Mouse (Mus musculus) v-Abl transformed pro-B cells (cell line): ENCODE measurements around the gene Dhrs1.

ENCODE experiments used
- in situ Hi-C, 2 experiments: fragments of 400-800 bp; cut with MboI; formaldehyde crosslinking; loops; one replicate each; pipeline ENCODE4 v1.15.1; 2025; ENCODE audit not compliant: unreplicated experiment in 2 of 2

Dhrs1 gene

GRCm38 (mm10) chr14:55727889-55728685 lies 17.4 kb downstream of the Dhrs1 start:
- in situ Hi-C loops = no loop called here

GRCm38 (mm10) chr14:55726261-55726660 lies 19.2 kb downstream of the Dhrs1 start:
- in situ Hi-C loops = no loop called here

- in situ Hi-C loops = no loop called here
Observed at GRCm38 (mm10) chr14:55724411-55724871, 21.0 kb downstream of the Dhrs1 start.

- in situ Hi-C loops = no loop called here
Observed at GRCm38 (mm10) chr14:55723433-55723832, 22.1 kb downstream of the Dhrs1 start.

GRCm38 (mm10) chr14:55722438-55722945 lies 23.0 kb downstream of the Dhrs1 start:
- in situ Hi-C loops = no loop called here

- in situ Hi-C loops = no loop called here
Observed at GRCm38 (mm10) chr14:55721700-55722437, 23.6 kb downstream of the Dhrs1 start, which contains the start of gene Rabggta. TSS of gene Rabggta (minus strand) at chr14:55722263.

- in situ Hi-C loops = no loop called here
Observed at GRCm38 (mm10) chr14:55721076-55721475, 24.4 kb downstream of the Dhrs1 start.

GRCm38 (mm10) chr14:55720666-55721065 lies 24.8 kb downstream of the Dhrs1 start:
- in situ Hi-C loops = no loop called here

- in situ Hi-C loops = no loop called here
Observed at GRCm38 (mm10) chr14:55719737-55720136, 25.8 kb downstream of the Dhrs1 start.

GRCm38 (mm10) chr14:55716884-55717283 lies 28.6 kb downstream of the Dhrs1 start:
- in situ Hi-C loops = no loop called here

GRCm38 (mm10) chr14:55716271-55716670 lies 29.2 kb downstream of the Dhrs1 start:
- in situ Hi-C loops = no loop called here

- in situ Hi-C loops = no loop called here
Observed at GRCm38 (mm10) chr14:55714893-55715292, 30.6 kb downstream of the Dhrs1 start.

- in situ Hi-C loops = no loop called here
Observed at GRCm38 (mm10) chr14:55713729-55714122, 31.8 kb downstream of the Dhrs1 start, which contains the start of gene Tgm1. TSS of gene Tgm1 (minus strand) at chr14:55713926.

- in situ Hi-C loops = no loop called here
Observed at GRCm38 (mm10) chr14:55713007-55713728, 32.3 kb downstream of the Dhrs1 start.

- in situ Hi-C loops = no loop called here
Observed at GRCm38 (mm10) chr14:55711786-55712185, 33.7 kb downstream of the Dhrs1 start.

- in situ Hi-C loops = no loop called here
Observed at GRCm38 (mm10) chr14:55709509-55709908, 36.0 kb downstream of the Dhrs1 start.

GRCm38 (mm10) chr14:55707397-55707796 lies 38.1 kb downstream of the Dhrs1 start:
- in situ Hi-C loops = no loop called here

GRCm38 (mm10) chr14:55706051-55706600 lies 39.4 kb downstream of the Dhrs1 start:
- in situ Hi-C loops = no loop called here

- in situ Hi-C loops = no loop called here
Observed at GRCm38 (mm10) chr14:55702761-55703160, 42.7 kb downstream of the Dhrs1 start.

- in situ Hi-C loops = no loop called here
Observed at GRCm38 (mm10) chr14:55701131-55701530, 44.4 kb downstream of the Dhrs1 start.
